Mouse (Mus musculus) brain, embryonic 14.5 days (tissue): ENCODE results near the gene Neu1. TPM values are rescaled to one million over a fixed set of nuclear protein-coding genes. Genes with fewer than 3 reads are reported as not detected.

Experiments used
- DNase-seq: peaks from one replicate; pipeline ENCODE4 v3.0.0-alpha.2; 2011; ENCODE audit warnings: low read depth
- CTCF ChIP-seq: fragments of 200-500 bp; IDR thresholded peaks from 2 replicates; pipeline ENCODE4 v1.5.1; 2012; ENCODE audit warnings: inconsistent platforms, mild to moderate bottlenecking, moderate library complexity, borderline replicate concordance; ENCODE audit not compliant: insufficient read depth, insufficient read length; ENCODE audit errors: extremely low read depth
- POLR2A ChIP-seq: fragments of 200-500 bp; IDR thresholded peaks from 2 replicates; pipeline ENCODE4 v1.6.1; 2012; ENCODE audit warnings: mild to moderate bottlenecking, inconsistent platforms, borderline replicate concordance; ENCODE audit not compliant: poor library complexity, insufficient read depth, insufficient read length, severe bottlenecking; ENCODE audit errors: extremely low read depth
- polyA plus RNA-seq: library from polyadenylated mRNA; depleted of rRNA; stranded (reverse); fragments of >200 nt; gene quantifications from 2 replicates; pipeline ENCODE4 v1.2.3, GENCODE M21; 2012; rRNA removed

Neu1 gene
- polyA plus RNA-seq, 1 experiment, result 28.0 TPM

DNA sequence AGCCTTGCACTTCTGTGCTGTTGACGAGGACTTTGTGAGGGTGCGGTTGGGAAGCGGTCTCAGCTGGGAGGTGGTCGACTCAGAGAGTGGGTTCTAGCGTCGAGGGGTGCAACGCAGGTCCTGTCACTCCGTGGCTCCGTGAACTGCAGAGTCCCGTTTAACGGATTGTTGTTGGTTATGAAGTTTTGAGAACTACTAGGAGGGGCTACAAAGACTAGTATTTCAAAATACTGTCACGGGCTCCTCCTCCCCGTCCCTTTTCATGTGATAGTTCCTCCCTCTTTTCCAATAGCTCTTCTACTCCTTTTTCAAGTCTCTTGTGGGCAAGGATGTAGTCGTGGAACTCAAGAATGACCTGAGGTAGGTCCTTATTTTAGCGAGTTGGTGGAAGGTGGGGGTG lies 51.3 kb downstream of the Neu1 start:
- no peak for TF ChIP-seq CTCF
- no peak for TF ChIP-seq POLR2A
- no peak for DNase-seq

DNA sequence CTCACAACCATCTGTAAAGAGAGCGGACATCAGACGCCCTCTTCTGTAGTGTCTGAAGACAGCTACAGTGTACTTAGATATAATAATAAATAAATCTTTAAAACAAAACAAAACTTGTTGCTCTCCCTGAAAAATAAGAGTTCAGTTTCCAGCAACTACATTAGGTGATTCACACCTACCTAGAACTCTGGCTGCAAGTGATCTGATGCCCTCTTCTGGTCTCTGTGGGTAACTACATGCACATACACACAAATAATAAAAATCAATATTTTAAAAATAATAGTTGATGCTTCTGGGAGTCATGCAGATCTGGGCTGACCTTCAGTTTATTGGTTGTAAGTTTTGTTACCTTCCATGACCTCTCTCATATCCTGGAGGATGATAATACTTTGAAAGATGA lies 53.2 kb downstream of the Neu1 start:
- TF ChIP-seq CTCF, result peak; percentile 54; the same call in 1 of the 2 replicates
- no peak for TF ChIP-seq POLR2A
- DNase-seq, result peak; percentile 61

Other genes with a start within 250 kb of the Neu1 start
- 0.04 TPM in 2 replicates for gene C4b, start 187.4 kb upstream of the Neu1 start, polyA plus RNA-seq
- 0.04 TPM in 2 replicates for gene Cyp21a1, start 126.7 kb upstream of the Neu1 start, polyA plus RNA-seq
- gene Stk19, start 94.3 kb upstream of the Neu1 start, polyA plus RNA-seq, result 57.1 and 75.0 TPM in 2 replicates
- gene Dxo, start 94.2 kb upstream of the Neu1 start, polyA plus RNA-seq, result 73.5 and 101 TPM in 2 replicates
- gene Skiv2l, start 81.0 kb upstream of the Neu1 start, polyA plus RNA-seq, result 88.8 and 119 TPM in 2 replicates
- gene Nelfe, start 80.9 kb upstream of the Neu1 start, polyA plus RNA-seq, result 62.1 and 66.0 TPM in 2 replicates
- 0.21 and 0.42 TPM in 2 replicates for gene Cfb, start 68.7 kb upstream of the Neu1 start, polyA plus RNA-seq
- gene Zbtb12, start 51.8 kb upstream of the Neu1 start, polyA plus RNA-seq, result 116 and 135 TPM in 2 replicates
- gene Gm20547, start 49.2 kb upstream of the Neu1 start, polyA plus RNA-seq, result 0.04 TPM in 1 of 2 replicates, not detected in the other
- 1.1 and 2.3 TPM in 2 replicates for gene C2, start 33.0 kb upstream of the Neu1 start, polyA plus RNA-seq
- gene Ehmt2, start 32.8 kb upstream of the Neu1 start, polyA plus RNA-seq, result 350 and 361 TPM in 2 replicates
- gene Slc44a4, start 16.8 kb upstream of the Neu1 start, polyA plus RNA-seq, result 0.06 and 0.07 TPM in 2 replicates
- 6.3 and 7.1 TPM in 2 replicates for gene Hspa1b, start 28.0 kb downstream of the Neu1 start, polyA plus RNA-seq
- gene Gm20481, start 38.7 kb downstream of the Neu1 start, polyA plus RNA-seq, result not detected in 2 replicates
- 6.3 and 6.6 TPM in 2 replicates for gene Hspa1a, start 40.9 kb downstream of the Neu1 start, polyA plus RNA-seq
- gene Hspa1l, start 41.5 kb downstream of the Neu1 start, polyA plus RNA-seq, result 0.14 and 0.40 TPM in 2 replicates
- gene Lsm2, start 50.6 kb downstream of the Neu1 start, polyA plus RNA-seq, result 136 and 185 TPM in 2 replicates
- gene Vars, start 69.7 kb downstream of the Neu1 start, polyA plus RNA-seq, result 99.2 and 119 TPM in 2 replicates
- gene Vwa7, start 85.3 kb downstream of the Neu1 start, polyA plus RNA-seq, result 0.49 and 0.71 TPM in 2 replicates
- gene Sapcd1, start 96.8 kb downstream of the Neu1 start, polyA plus RNA-seq, result 4.0 and 6.5 TPM in 2 replicates
- gene Msh5, start 115.5 kb downstream of the Neu1 start, polyA plus RNA-seq, result 4.2 and 6.4 TPM in 2 replicates
- 69.6 and 89.8 TPM in 2 replicates for gene Clic1, start 118.7 kb downstream of the Neu1 start, polyA plus RNA-seq
- 322 and 438 TPM in 2 replicates for gene Ddah2, start 127.8 kb downstream of the Neu1 start, polyA plus RNA-seq
- 0.42 and 0.50 TPM in 2 replicates for gene Ly6g6c, start 134.1 kb downstream of the Neu1 start, polyA plus RNA-seq
- gene Mpig6b, start 134.9 kb downstream of the Neu1 start, polyA plus RNA-seq, result 0.30 and 0.35 TPM in 2 replicates
- 1.2 and 12.4 TPM in 2 replicates for gene Ly6g6e, start 145.6 kb downstream of the Neu1 start, polyA plus RNA-seq
- gene Ly6g6d, start 146.8 kb downstream of the Neu1 start, polyA plus RNA-seq, result 1.8 and 2.7 TPM in 2 replicates
- 0.15 and 0.30 TPM in 2 replicates for gene Ly6g6f, start 154.4 kb downstream of the Neu1 start, polyA plus RNA-seq
- 91.0 and 135 TPM in 2 replicates for gene Abhd16a, start 158.0 kb downstream of the Neu1 start, polyA plus RNA-seq
- not detected in 2 replicates for gene Ly6g5c, start 177.0 kb downstream of the Neu1 start, polyA plus RNA-seq
- 3.1 and 3.4 TPM in 2 replicates for gene Ly6g5b, start 184.2 kb downstream of the Neu1 start, polyA plus RNA-seq
- gene Gpank1, start 190.2 kb downstream of the Neu1 start, polyA plus RNA-seq, result 21.4 and 25.3 TPM in 2 replicates
- 243 and 257 TPM in 2 replicates for gene Csnk2b, start 190.8 kb downstream of the Neu1 start, polyA plus RNA-seq
- gene D17H6S53E, start 195.1 kb downstream of the Neu1 start, polyA plus RNA-seq, result 3.3 and 4.6 TPM in 2 replicates
- 0.93 and 1.1 TPM in 2 replicates for gene Apom, start 200.8 kb downstream of the Neu1 start, polyA plus RNA-seq
- 378 and 427 TPM in 2 replicates for gene Bag6, start 203.9 kb downstream of the Neu1 start, polyA plus RNA-seq
- 367 and 409 TPM in 2 replicates for gene Prrc2a, start 233.6 kb downstream of the Neu1 start, polyA plus RNA-seq
- gene Aif1, start 244.8 kb downstream of the Neu1 start, polyA plus RNA-seq, result 1.6 and 2.2 TPM in 2 replicates